Mouse (Mus musculus) lung, adult 2 months (tissue): Measurements from ENCODE around the gene Traf3ip1.

Source experiments
- CTCF ChIP-seq: fragments of 200-500 bp; IDR thresholded peaks from 2 replicates; pipeline ENCODE4 v1.5.1; 2011; ENCODE audit warnings: mild to moderate bottlenecking, low read length, control low read depth; ENCODE audit not compliant: insufficient read depth
- POLR2A ChIP-seq: fragments of 200-500 bp; IDR thresholded peaks from 2 replicates; pipeline ENCODE4 v1.6.1; 2011; ENCODE audit warnings: low read depth, mild to moderate bottlenecking, control low read depth, low read length, borderline replicate concordance; ENCODE audit errors: extremely low read depth

- TF ChIP-seq POLR2A (peak; percentile 63; the same call in 1 of the 2 replicates), CTCF (no peak)
These were observed at the start of gene Traf3ip1 for GRCm38 (mm10) chr1:91494457-91495140.
